Mouse (Mus musculus) megakaryocyte, embryonic 14.5 days (primary cell): ENCODE measurements around the gene Angptl4.

Source experiments
- FLI1 ChIP-seq: IDR thresholded peaks from 2 replicates; pipeline ENCODE4 v1.6.1; 2012; ENCODE audit warnings: low read length, inconsistent platforms, mixed read lengths
- GATA1 ChIP-seq: IDR thresholded peaks from 3 replicates; pipeline ENCODE4 v1.6.1; 2012; ENCODE audit warnings: mixed read lengths, low read length, inconsistent platforms, borderline replicate concordance

DNA sequence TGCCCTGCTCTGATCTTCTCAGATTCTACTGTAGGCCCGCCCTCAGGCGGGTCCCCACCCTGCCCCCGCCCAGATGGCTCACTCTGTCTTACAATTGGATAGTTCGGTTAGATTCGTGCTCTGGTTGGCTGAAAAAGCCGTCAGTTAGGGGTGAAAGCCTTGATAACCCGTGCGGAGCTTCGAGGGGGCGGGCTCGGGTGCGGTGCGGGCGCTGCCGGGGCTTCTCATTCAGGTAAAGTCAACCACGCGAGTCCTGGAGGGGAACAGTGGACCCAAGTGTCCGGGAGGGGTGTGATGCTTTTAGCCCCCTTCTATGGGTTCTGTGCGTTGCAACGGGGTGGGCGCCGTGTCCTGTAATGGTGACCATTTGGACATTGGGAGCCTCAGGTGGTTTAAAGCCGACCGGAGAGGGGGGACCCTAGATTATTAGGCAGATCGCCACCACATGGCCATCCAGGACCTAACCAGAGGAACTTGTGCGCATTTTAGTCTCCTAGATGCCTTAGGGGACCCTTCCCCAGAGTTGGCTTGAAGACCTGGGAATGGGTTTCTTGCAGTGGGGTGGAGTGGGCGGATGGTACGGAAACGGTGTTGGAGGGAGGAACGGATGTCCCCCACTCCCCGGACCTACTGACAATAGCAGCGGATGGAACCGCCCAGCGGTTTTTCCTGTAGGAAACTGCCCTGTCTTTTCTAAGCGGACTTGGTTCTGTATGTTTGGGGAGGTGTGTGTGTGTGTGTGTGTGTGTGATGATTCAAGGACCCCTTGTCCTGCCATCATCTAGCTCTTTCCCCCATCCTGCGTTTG is 28.9 kb upstream of the Angptl4 start, which contains the start of gene Kank3:
- no peak for TF ChIP-seq FLI1
- no peak for TF ChIP-seq GATA1
